Mouse (Mus musculus): ENCODE data around the gene Pon2. TPM values are rescaled to one million over a fixed set of nuclear protein-coding genes. Genes with fewer than 3 reads are reported as not detected.

Gene Pon2
- total and polyA plus RNA-seq, 2 experiments = 17.1 to 36.1 TPM

DNA sequence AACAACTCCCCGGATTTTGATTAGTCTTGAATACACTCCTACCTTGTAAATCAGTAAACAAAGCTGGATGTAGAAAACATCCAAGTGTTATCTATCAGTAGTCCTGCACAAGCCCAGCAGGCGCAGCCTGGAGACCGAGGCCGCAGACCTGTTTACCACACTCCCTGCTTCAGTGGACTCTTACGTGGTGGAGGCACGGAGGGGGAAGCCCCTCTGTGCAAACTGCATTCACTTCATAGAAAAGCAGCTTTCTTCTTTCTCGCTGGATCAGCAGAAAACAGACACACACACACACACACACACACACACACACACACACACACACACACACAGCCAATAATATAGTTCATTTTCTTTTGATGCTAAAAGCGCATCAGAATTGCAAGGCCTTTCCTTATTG lies 33.5 kb downstream of the Pon2 start:
- WGBS = 84% methylated on average over 8 of the region's 8 CpGs
- peaks cover 27% of the 10 kb centered on the region for H3K36me3 ChIP-seq (ENCODE audit: control insufficient read depth, insufficient read depth, low read length)
- TF ChIP-seq CTCF (IDR thresholded peaks at IDR 0.05; ENCODE audit: low read depth, low read length) = no peak
- no peak for TF ChIP-seq POLR2A (IDR thresholded peaks at IDR 0.05; ENCODE audit: extremely low read depth, insufficient read depth, low read length)
- no peaks in the 10 kb centered on the region for H3K27me3 ChIP-seq (ENCODE audit: control insufficient read depth, insufficient read depth, low read length)
- no peak overlapping the region for H3K27ac ChIP-seq (replicated peaks; ENCODE audit: insufficient read depth, low read depth, low read length)
- H3K9ac ChIP-seq (ENCODE audit: low read depth, low read length) = no peak overlapping the region
- no peaks in the 10 kb centered on the region for H3K79me2 ChIP-seq (ENCODE audit: control insufficient read depth, insufficient read depth, low read length)
- no peak overlapping the region for H3K4me3 ChIP-seq (ENCODE audit: insufficient read depth, low read depth, low read length)
- no peak for DNase-seq (ENCODE audit: extremely low read depth, low read depth, low spot score)
- H3K4me1 ChIP-seq (ENCODE audit: control insufficient read depth, insufficient read depth, low read length) = peaks cover 3% of the 10 kb centered on the region

DNA sequence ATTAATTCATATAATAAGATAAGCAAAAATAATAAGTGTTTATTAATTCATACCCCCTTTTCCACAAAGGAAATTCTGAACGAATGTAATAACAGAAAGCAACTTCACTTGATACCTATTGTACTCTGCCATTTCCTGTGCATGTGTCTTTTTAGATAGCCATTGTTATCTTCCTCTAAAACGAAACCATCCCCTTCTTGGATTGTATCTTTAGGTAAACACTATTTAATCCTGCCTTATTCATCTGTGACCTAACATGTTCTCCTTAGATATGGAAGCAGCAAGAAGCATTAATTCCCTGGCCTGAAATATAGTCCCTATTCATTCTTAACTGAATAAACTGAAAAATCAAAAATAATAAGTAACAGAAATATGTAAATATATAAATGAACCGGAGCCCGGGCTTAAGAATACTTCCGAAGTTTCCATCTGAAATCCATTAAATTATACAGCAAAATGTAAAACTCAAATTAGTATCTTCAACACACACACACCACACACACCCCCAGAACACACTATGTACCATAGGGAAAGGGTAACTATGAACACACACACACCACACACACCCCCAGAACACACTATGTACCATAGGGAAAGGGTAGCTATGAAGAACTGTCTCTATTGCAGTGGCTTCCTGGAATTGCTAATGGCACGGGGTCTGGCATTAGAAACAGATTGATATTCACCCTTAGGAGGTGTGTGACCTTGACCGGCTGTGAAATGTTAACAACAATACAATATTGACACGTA lies 34.8 kb downstream of the Pon2 start:
- no peaks in the 10 kb centered on the region for H3K79me2 ChIP-seq (ENCODE audit: control insufficient read depth, insufficient read depth, low read length)
- H3K27ac ChIP-seq (replicated peaks; ENCODE audit: insufficient read depth, low read depth, low read length) = no peak overlapping the region
- no peak for DNase-seq (ENCODE audit: extremely low read depth, low read depth, low spot score)
- H3K4me3 ChIP-seq (ENCODE audit: insufficient read depth, low read depth, low read length) = no peak overlapping the region
- H3K36me3 ChIP-seq (ENCODE audit: control insufficient read depth, insufficient read depth, low read length) = peaks cover 21% of the 10 kb centered on the region
- no peak for TF ChIP-seq POLR2A (IDR thresholded peaks at IDR 0.05; ENCODE audit: extremely low read depth, insufficient read depth, low read length)
- no peak overlapping the region for H3K9ac ChIP-seq (ENCODE audit: low read depth, low read length)
- peaks cover 3% of the 10 kb centered on the region for H3K4me1 ChIP-seq (ENCODE audit: control insufficient read depth, insufficient read depth, low read length)
- no peaks in the 10 kb centered on the region for H3K27me3 ChIP-seq (ENCODE audit: control insufficient read depth, insufficient read depth, low read length)
- WGBS = 76% methylated on average over 8 of the region's 8 CpGs

DNA sequence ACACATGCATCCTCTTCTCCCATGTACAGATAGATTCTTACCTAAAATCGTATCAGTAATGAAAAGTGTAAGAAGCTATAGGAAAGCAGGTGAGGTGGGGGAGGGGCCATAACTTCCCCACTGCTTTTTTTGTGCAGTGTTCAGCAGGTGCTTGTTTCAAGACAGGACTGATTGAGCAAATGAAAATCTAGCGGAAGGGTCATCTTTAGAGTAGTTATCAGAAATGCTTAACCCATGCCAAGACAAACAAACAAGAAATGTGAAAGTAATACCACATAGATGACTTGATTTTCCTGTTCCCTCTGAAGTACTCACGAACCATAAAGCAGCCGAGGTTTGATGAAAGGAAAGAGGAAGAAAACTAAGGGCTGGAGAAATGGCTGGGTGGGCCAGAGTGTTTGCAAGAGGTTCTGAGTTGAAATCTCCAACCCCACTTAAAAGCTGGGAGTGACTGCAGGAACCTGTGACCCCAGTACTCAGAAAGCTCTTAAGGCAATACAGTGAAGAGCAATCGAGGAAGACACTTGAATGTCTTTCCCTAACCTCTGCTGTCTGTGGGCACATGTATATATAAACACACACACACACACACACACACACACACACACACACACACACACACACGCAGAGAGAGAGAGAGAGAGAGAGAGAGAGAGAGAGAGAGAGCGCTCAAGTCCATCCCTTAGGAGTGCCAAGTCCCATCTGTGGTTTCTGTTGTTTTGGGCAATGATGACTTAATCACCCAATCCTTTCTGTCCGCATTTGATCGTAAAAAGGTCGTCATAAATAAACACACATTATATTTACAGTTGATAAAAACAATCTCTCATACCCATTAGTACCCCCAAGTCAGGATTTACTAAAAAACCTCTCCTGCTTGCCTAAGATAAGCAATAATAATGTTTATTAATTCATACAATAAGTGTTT lies 35.7 kb downstream of the Pon2 start:
- no peak overlapping the region for H3K4me3 ChIP-seq (ENCODE audit: insufficient read depth, low read depth, low read length)
- peaks cover 17% of the 10 kb centered on the region; the same call in 1 of the 2 replicates for H3K36me3 ChIP-seq (ENCODE audit: control insufficient read depth, insufficient read depth, low read length)
- TF ChIP-seq POLR2A (IDR thresholded peaks at IDR 0.05; ENCODE audit: extremely low read depth, insufficient read depth, low read length) (no peak), CTCF (IDR thresholded peaks at IDR 0.05; ENCODE audit: low read depth, low read length) (no peak)
- peak; percentile 79 for DNase-seq (ENCODE audit: extremely low read depth, low read depth, low spot score)
- 34% methylated on average over 10 of the region's 10 CpGs for WGBS
- no peaks in the 10 kb centered on the region for H3K79me2 ChIP-seq (ENCODE audit: control insufficient read depth, insufficient read depth, low read length)
- no peaks in the 10 kb centered on the region for H3K27me3 ChIP-seq (ENCODE audit: control insufficient read depth, insufficient read depth, low read length)
- H3K27ac ChIP-seq (replicated peaks; ENCODE audit: insufficient read depth, low read depth, low read length) = no peak overlapping the region
- no peak overlapping the region for H3K9ac ChIP-seq (ENCODE audit: low read depth, low read length)
- peaks cover 3% of the 10 kb centered on the region for H3K4me1 ChIP-seq (ENCODE audit: control insufficient read depth, insufficient read depth, low read length)

DNA sequence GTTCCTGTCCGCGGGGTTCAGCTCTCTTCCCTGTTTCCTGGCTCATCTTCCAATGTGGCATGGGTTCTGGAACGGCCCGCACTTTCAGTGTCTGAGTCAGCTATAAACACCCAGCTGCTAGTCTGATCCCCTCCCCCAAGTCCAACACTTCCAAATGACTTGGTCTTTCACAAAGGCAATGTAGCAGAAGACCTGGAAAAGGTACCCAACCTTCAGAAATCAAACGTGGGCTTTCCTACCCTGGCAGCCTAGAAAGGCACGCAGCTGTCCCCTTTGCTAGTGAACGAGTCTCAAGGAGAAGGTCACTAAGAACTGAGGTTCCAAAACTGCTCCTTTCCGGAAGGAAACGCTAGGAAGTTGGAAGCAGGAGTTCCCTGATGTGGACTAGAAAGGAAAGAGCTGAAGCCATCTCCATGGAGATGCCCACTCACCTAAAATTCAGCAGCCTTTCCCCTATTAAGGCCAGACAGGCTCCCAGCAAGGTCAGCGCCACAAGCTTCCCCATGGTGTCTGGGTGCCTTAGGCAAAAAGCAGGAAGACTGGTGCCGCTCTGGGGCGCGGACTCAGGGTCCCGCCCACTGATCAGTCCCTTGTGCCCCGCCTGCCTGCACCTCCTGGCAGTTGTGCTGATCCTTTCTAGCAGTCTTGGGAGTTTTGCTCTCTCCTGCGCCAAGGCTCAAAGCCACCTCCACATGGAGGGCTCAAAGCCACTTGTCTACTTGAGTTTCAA lies 42.4 kb downstream of the Pon2 start, which contains the start of gene Pon3:
Gene Pon3 (minus strand): TSS at position 565 of the 730 bp plus-strand sequence.
- H3K27ac ChIP-seq (replicated peaks; ENCODE audit: insufficient read depth, low read depth, low read length) = peak within 1 kb of the TSS; percentile 91
- H3K27me3 ChIP-seq (ENCODE audit: control insufficient read depth, insufficient read depth, low read length) = no peaks in the 10 kb centered on the region
- peaks cover 11% of the 10 kb centered on the region; the same call in 1 of the 2 replicates for H3K36me3 ChIP-seq (ENCODE audit: control insufficient read depth, insufficient read depth, low read length)
- peak; percentile 69 for TF ChIP-seq POLR2A (IDR thresholded peaks at IDR 0.05; ENCODE audit: extremely low read depth, insufficient read depth, low read length)
- no peak for TF ChIP-seq CTCF (IDR thresholded peaks at IDR 0.05; ENCODE audit: low read depth, low read length)
- peaks cover 7% of the 10 kb centered on the region for H3K4me1 ChIP-seq (ENCODE audit: control insufficient read depth, insufficient read depth, low read length)
- 2% methylated on average over 16 of the region's 16 CpGs for WGBS
- H3K4me3 ChIP-seq (ENCODE audit: insufficient read depth, low read depth, low read length) = peak within 1 kb of the TSS; percentile 86
- peak; percentile 79 for DNase-seq (ENCODE audit: extremely low read depth, low read depth, low spot score)
- H3K9ac ChIP-seq (ENCODE audit: low read depth, low read length) = peak within 1 kb of the TSS; percentile 88
- H3K79me2 ChIP-seq (ENCODE audit: control insufficient read depth, insufficient read depth, low read length) = no peaks in the 10 kb centered on the region

DNA sequence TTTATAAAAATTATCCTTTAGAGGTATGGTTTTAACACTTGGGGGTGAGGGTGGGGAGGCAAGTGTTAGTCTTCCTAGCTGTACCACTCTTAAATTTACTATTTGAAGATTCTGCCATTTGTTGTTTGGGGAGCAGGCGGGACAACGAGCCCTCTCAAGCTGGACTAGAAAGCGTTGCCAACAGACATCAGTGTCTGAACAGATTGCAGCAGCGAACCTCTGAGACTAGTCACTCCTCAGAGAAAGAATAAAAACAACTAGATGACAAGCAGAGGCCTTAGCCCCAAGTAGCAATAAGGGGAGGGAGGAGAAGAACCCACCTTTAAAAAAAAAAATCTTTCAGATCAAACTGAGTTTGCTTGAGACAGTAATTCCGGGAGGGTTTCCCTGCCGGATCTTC lies 43.0 kb downstream of the Pon2 start:
- peak overlapping the region; percentile 86 for H3K4me3 ChIP-seq (ENCODE audit: insufficient read depth, low read depth, low read length)
- no peak for TF ChIP-seq POLR2A (IDR thresholded peaks at IDR 0.05; ENCODE audit: extremely low read depth, insufficient read depth, low read length)
- TF ChIP-seq CTCF (IDR thresholded peaks at IDR 0.05; ENCODE audit: low read depth, low read length) = no peak
- no peaks in the 10 kb centered on the region for H3K79me2 ChIP-seq (ENCODE audit: control insufficient read depth, insufficient read depth, low read length)
- H3K27ac ChIP-seq (replicated peaks; ENCODE audit: insufficient read depth, low read depth, low read length) = peak overlapping the region; percentile 91
- peaks cover 7% of the 10 kb centered on the region for H3K4me1 ChIP-seq (ENCODE audit: control insufficient read depth, insufficient read depth, low read length)
- H3K9ac ChIP-seq (ENCODE audit: low read depth, low read length) = peak overlapping the region; percentile 88
- H3K36me3 ChIP-seq (ENCODE audit: control insufficient read depth, insufficient read depth, low read length) = peaks cover 11% of the 10 kb centered on the region; the same call in 1 of the 2 replicates
- 5% methylated on average over 6 of the region's 6 CpGs for WGBS
- H3K27me3 ChIP-seq (ENCODE audit: control insufficient read depth, insufficient read depth, low read length) = no peaks in the 10 kb centered on the region
- no peak for DNase-seq (ENCODE audit: extremely low read depth, low read depth, low spot score)
